Mouse (Mus musculus): ENCODE measurements around the gene Fubp3. TPM values are rescaled to one million over a fixed set of nuclear protein-coding genes. Genes with fewer than 3 reads are reported as not detected.
A peak's percentile ranks its signal among the peaks of the same experiment; 100 is the strongest.
"Not testable (repeated sequence)": the region's sequence is repeated elsewhere in the genome, so short reads cannot be mapped to it uniquely, and the experiment has no call there.

Gene Fubp3
- polyA plus RNA-seq, 1 experiment, result 23.3 TPM

DNA sequence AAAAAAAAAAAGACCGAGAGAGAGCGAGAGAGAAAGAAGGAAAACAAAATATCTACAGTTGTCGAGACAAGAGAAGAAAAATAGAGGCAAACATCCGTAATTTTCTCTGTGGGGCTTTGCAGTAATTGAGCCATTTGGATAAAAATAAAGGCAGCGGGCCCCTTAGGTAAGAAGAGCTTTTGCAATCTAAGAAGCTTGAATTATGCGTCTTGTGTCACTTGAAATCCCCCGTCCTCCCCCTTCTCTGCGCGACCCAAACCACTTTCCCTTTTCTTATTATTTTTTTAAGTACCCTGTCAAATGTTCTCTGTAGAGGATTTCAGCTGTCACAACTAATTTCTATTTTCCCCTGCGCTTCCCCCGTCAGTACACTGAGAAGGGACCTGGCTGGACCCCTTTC lies 24.7 kb upstream of the Fubp3 start:
- Histone ChIP-seq H3K27me3 (ENCODE audit: control insufficient read depth, insufficient read depth, low read length) (no peaks in the 10 kb centered on the region), H3K4me1 (ENCODE audit: control insufficient read depth, insufficient read depth, insufficient read length, low read length) (no peaks in the 10 kb centered on the region), H3K27ac (ENCODE audit: insufficient read depth, low read depth, low read length) (no peak overlapping the region), H3K4me3 (ENCODE audit: low read depth, low read length) (no peak overlapping the region), H3K36me3 (ENCODE audit: control insufficient read depth, insufficient read depth, low read length) (no peaks in the 10 kb centered on the region)
- WGBS, result 69% methylated on average over 11 of the region's 11 CpGs
- TF ChIP-seq POLR2A (IDR thresholded peaks at IDR 0.05; ENCODE audit: low read depth, low read length), result no peak
- no peak for TF ChIP-seq CTCF (IDR thresholded peaks at IDR 0.05; ENCODE audit: extremely low read depth, insufficient read length, insufficient replicate concordance, low read depth, low read length)

DNA sequence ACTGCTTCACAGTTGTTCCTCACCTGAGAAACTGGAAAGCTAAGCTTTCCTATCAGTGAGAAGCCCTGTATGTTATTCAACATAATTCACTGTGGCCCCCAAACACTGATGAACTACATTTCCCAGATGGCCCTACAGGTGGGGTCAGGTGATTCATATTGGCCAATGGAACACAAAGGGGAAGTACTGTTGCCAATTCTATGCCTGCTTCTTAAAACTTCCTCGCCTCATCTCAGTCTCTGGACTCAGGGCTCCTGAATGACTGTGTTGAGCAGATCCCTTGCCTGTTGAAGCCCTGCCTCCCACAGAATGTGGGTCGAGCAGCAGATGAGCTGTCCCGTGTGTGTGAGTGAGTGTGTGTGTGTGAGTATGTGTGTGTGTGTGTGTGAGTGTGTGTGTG lies 21.9 kb upstream of the Fubp3 start:
- TF ChIP-seq CTCF (IDR thresholded peaks at IDR 0.05; ENCODE audit: extremely low read depth, insufficient read length, insufficient replicate concordance, low read depth, low read length), result no peak
- TF ChIP-seq POLR2A (IDR thresholded peaks at IDR 0.05; ENCODE audit: low read depth, low read length), result no peak
- H3K4me1 ChIP-seq (ENCODE audit: control insufficient read depth, insufficient read depth, insufficient read length, low read length), result no peaks in the 10 kb centered on the region
- H3K36me3 ChIP-seq (ENCODE audit: control insufficient read depth, insufficient read depth, low read length), result no peaks in the 10 kb centered on the region
- no peak overlapping the region for H3K4me3 ChIP-seq (ENCODE audit: low read depth, low read length)
- WGBS, result 86% methylated on average over 3 of the region's 3 CpGs
- no peaks in the 10 kb centered on the region for H3K27me3 ChIP-seq (ENCODE audit: control insufficient read depth, insufficient read depth, low read length)
- no peak overlapping the region for H3K27ac ChIP-seq (ENCODE audit: insufficient read depth, low read depth, low read length)

DNA sequence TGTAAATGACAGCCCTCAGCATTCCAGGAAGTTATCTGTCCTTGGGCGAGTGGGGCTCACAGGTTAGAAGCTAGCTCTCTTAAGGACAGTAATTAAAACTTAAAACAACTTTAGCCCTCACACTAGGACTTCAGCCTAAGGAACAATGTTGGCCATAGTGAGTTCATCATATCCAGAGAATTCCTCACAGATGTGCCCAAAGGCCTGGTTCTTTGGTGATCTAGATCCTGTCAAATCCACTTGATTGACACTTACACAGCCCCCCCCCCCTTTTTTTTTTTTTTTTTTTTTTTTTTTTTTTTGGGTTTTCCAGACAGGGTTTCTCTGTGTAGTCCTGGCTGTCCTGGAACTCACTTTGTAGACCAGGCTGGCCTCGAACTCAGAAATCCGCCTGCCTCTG lies 21.1 kb upstream of the Fubp3 start:
- not testable (repeated sequence) for H3K4me1 ChIP-seq (ENCODE audit: control insufficient read depth, insufficient read depth, insufficient read length, low read length); H3K4me3 ChIP-seq (ENCODE audit: low read depth, low read length); H3K36me3 ChIP-seq (ENCODE audit: control insufficient read depth, insufficient read depth, low read length); H3K27ac ChIP-seq (ENCODE audit: insufficient read depth, low read depth, low read length); H3K27me3 ChIP-seq (ENCODE audit: control insufficient read depth, insufficient read depth, low read length)
- 81% methylated on average over 2 of the region's 3 CpGs for WGBS

DNA sequence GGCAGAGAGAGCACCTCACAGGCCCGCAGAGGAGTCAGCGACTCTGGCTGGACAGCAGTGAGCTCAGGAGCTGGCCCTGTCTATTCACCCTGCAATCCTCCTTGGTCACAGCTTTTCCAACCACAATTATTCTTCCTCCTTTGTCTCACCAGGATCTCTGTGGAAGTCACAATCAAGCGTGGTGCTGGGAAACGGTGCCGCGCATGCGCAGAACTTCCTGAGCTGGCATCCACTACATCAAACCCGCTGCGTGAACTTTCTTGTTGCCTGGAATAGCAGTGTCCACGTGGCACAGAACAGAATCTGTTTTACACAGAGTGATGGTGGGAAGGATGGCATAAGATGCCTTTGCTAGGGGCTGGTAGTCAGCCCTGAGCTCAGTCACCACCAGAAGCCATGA lies 20.5 kb upstream of the Fubp3 start:
- TF ChIP-seq POLR2A (IDR thresholded peaks at IDR 0.05; ENCODE audit: low read depth, low read length) (no peak), CTCF (IDR thresholded peaks at IDR 0.05; ENCODE audit: extremely low read depth, insufficient read length, insufficient replicate concordance, low read depth, low read length) (no peak)
- 87% methylated on average over 10 of the region's 10 CpGs for WGBS
- no peaks in the 10 kb centered on the region for H3K4me1 ChIP-seq (ENCODE audit: control insufficient read depth, insufficient read depth, insufficient read length, low read length)
- H3K27me3 ChIP-seq (ENCODE audit: control insufficient read depth, insufficient read depth, low read length), result no peaks in the 10 kb centered on the region
- H3K36me3 ChIP-seq (ENCODE audit: control insufficient read depth, insufficient read depth, low read length), result no peaks in the 10 kb centered on the region
- H3K4me3 ChIP-seq (ENCODE audit: low read depth, low read length), result no peak overlapping the region
- no peak overlapping the region for H3K27ac ChIP-seq (ENCODE audit: insufficient read depth, low read depth, low read length)

DNA sequence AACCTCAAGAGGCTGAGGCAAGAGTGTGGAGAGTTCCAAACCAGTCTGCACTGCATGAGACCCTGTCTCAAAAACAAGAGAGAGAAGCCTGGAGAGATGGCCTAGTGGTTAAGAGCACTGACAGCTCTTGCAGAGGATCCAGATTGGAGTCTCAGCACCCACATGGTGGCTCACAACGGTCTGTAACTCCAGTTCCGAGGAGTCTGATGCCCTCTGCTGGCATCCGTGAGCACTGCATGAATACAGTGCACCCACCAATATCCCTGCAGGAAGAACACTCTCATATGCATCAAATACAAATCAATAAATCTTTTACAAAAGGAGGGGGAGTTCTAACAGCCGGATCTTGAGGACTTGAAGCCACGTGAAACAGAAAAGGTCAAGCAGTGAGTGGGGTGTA lies 17.8 kb upstream of the Fubp3 start:
- Histone ChIP-seq H3K27me3 (ENCODE audit: control insufficient read depth, insufficient read depth, low read length) (no peaks in the 10 kb centered on the region), H3K27ac (ENCODE audit: insufficient read depth, low read depth, low read length) (no peak overlapping the region), H3K4me3 (ENCODE audit: low read depth, low read length) (no peak overlapping the region), H3K36me3 (ENCODE audit: control insufficient read depth, insufficient read depth, low read length) (no peaks in the 10 kb centered on the region), H3K4me1 (ENCODE audit: control insufficient read depth, insufficient read depth, insufficient read length, low read length) (no peaks in the 10 kb centered on the region)
- 79% methylated on average over 5 of the region's 5 CpGs for WGBS
- TF ChIP-seq POLR2A (IDR thresholded peaks at IDR 0.05; ENCODE audit: low read depth, low read length) (no peak), CTCF (IDR thresholded peaks at IDR 0.05; ENCODE audit: extremely low read depth, insufficient read length, insufficient replicate concordance, low read depth, low read length) (peak; percentile 46; the same call in 1 of the 2 replicates)

DNA sequence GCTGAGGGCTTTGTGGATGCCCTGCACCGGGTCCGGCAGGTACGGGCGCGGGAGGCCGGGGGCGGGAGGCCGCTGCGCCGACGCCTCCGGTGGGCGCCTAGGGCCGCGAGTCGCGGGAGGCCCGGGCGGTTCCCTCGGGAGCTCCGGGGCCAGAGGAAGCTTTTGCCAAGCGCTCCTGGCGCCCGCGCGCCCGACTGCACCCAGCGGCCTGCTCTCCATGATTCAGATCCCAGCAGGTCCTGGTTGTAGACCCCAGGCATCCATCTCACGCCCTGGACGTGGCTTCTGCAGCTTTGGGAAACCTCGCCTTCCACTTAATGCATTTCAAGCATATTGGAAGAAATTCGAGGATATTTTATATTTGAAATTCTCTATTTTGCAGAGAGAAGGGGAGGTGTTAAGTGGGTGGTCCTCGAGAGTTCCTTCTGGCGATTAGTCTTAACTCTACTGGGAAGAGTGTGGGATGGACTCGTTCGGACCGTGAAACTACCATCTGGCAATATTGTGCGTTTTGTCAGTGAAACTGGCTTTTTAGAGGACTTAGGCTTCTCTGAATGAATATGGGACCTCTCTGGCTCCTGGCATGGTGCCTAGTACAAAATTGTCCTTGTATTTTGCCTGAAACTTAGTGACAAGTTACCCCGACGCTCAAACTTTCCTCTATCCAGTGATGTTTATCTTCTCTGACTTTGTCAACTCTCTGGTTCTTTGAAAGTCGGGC lies 624 bp downstream of the Fubp3 start:
- no peak overlapping the region for H3K27ac ChIP-seq (ENCODE audit: insufficient read depth, low read depth, low read length)
- WGBS, result 1% methylated on average over 41 of the region's 41 CpGs
- no peak for TF ChIP-seq POLR2A (IDR thresholded peaks at IDR 0.05; ENCODE audit: low read depth, low read length)
- TF ChIP-seq CTCF (IDR thresholded peaks at IDR 0.05; ENCODE audit: extremely low read depth, insufficient read length, insufficient replicate concordance, low read depth, low read length), result no peak

DNA sequence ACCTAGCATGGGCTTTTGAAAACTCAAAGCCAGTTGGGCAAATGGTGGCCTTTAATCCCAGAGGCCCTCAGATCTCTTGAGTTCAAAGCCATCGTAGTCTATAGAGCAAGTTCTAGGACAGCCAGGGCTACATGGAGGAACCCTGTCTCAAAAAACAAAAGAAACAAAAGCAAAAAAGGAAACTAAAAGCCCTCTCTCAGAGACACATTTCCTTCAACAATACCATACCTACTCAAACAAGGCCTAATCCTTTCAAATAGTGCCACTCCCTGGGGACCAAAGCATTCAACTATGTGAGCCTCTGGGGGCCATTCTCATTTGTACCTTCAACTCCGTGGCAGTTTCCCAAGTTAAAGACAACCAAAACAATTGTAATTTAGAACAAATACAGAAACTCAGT lies 9.2 kb downstream of the Fubp3 start:
- H3K4me3 ChIP-seq (ENCODE audit: low read depth, low read length), result no peak overlapping the region
- no peaks in the 10 kb centered on the region for H3K4me1 ChIP-seq (ENCODE audit: control insufficient read depth, insufficient read depth, insufficient read length, low read length)
- WGBS, result 66% methylated on average over 2 of the region's 2 CpGs
- no peaks in the 10 kb centered on the region for H3K27me3 ChIP-seq (ENCODE audit: control insufficient read depth, insufficient read depth, low read length)
- TF ChIP-seq CTCF (IDR thresholded peaks at IDR 0.05; ENCODE audit: extremely low read depth, insufficient read length, insufficient replicate concordance, low read depth, low read length), result no peak
- no peak for TF ChIP-seq POLR2A (IDR thresholded peaks at IDR 0.05; ENCODE audit: low read depth, low read length)
- H3K36me3 ChIP-seq (ENCODE audit: control insufficient read depth, insufficient read depth, low read length), result peaks cover 19% of the 10 kb centered on the region
- no peak overlapping the region for H3K27ac ChIP-seq (ENCODE audit: insufficient read depth, low read depth, low read length)

More for the DNA sequence above, 624 bp downstream of the Fubp3 start:
- Histone ChIP-seq H3K4me1 (ENCODE audit: control insufficient read depth, insufficient read depth, insufficient read length, low read length) (no peaks in the 10 kb centered on the region; the same call in 1 of the 2 replicates), H3K4me3 (ENCODE audit: low read depth, low read length) (peak overlapping the region; percentile 96), H3K27me3 (ENCODE audit: control insufficient read depth, insufficient read depth, low read length) (no peaks in the 10 kb centered on the region), H3K36me3 (ENCODE audit: control insufficient read depth, insufficient read depth, low read length) (no peaks in the 10 kb centered on the region)

All from small intestine, adult 2 months (tissue).